Mouse (Mus musculus) kidney, adult 2 months (tissue): Measurements from ENCODE around the gene Cemip2.

Source experiments
- CTCF ChIP-seq: fragments of 200-500 bp; conservative IDR thresholded peaks from 2 replicates; pipeline ENCODE4 v1.5.1; 2011; ENCODE audit warnings: low read depth, mild to moderate bottlenecking, control low read depth, low read length, moderate library complexity, mixed read lengths; ENCODE audit not compliant: insufficient read depth, insufficient read length
- POLR2A ChIP-seq: fragments of 200-500 bp; IDR thresholded peaks from one replicate; pipeline ENCODE4 v1.6.1; 2011; ENCODE audit warnings: low read depth, low read length, control low read depth

DNA sequence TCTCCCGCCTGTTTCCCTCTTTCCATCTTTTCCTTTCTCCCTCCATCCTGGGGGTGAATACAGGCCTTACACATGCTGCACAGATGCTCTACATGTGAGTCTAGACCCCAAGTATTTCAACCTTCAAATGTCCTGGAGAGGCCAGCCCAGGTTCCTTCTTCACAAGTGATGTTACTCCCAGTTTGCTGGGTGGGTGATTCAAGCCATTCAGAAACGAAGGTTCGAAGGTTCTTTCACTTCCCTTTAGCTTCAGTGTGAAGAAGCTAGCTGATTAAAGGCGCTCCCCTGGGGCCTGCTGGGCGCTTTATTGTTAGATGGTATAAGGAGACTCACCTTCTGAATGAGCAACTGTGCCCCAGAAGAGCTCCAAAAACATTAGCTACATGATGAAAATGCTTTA, 82.0 kb downstream of the Cemip2 start:
- no peak for TF ChIP-seq POLR2A
- TF ChIP-seq CTCF = no peak
